Mouse (Mus musculus) limb, embryonic 15.5 days (tissue): ENCODE results near the gene Kif6. TPM values are rescaled to one million over a fixed set of nuclear protein-coding genes. Genes with fewer than 3 reads are reported as not detected.

ENCODE experiments used
- ATAC-seq: fragments of 200-750 bp; cut with Nextera tagmentation; 2 replicates; pipeline ENCODE4 v1.8.0; 2017; ENCODE audit warnings: low read depth, moderate TSS enrichment; ENCODE audit not compliant: insufficient number of reproducible peaks, low FRiP score, low TSS enrichment
- H3K27ac ChIP-seq: fragments of 300-500 bp; sonication (generic); 2 replicates; pipeline ENCODE4 v1.5.1; 2015; ENCODE audit warnings: moderate library complexity, mild to moderate bottlenecking, inconsistent platforms
- H3K27me3 ChIP-seq: fragments of 300-500 bp; sonication (generic); 2 replicates; pipeline ENCODE4 v1.6.1; 2015; ENCODE audit warnings: inconsistent platforms
- H3K36me3 ChIP-seq: fragments of 300-500 bp; sonication (generic); 2 replicates; pipeline ENCODE4 v1.6.1; 2015; ENCODE audit warnings: inconsistent platforms
- H3K4me1 ChIP-seq: fragments of 300-500 bp; sonication (generic); 2 replicates; pipeline ENCODE4 v1.6.1; 2015; ENCODE audit warnings: inconsistent platforms
- H3K4me2 ChIP-seq: fragments of 300-500 bp; sonication (generic); 2 replicates; pipeline ENCODE4 v1.6.1; 2015; ENCODE audit warnings: mild to moderate bottlenecking, inconsistent platforms
- H3K4me3 ChIP-seq: fragments of 300-500 bp; sonication (generic); 2 replicates; pipeline ENCODE4 v1.5.1; 2015; ENCODE audit warnings: mild to moderate bottlenecking, inconsistent platforms
- H3K9ac ChIP-seq: fragments of 300-500 bp; sonication (generic); 2 replicates; pipeline ENCODE4 v1.6.1; 2015; ENCODE audit warnings: inconsistent platforms
- H3K9me3 ChIP-seq: fragments of 300-500 bp; sonication (generic); 2 replicates; pipeline ENCODE4 v1.6.1; 2016; ENCODE audit warnings: inconsistent platforms
- WGBS: fragments of 180-500 bp; shearing (Covaris S2); methylation state at CpG from one replicate; pipeline ENCODE4 v1.1.7; 2015; 5-methylcytosine and 5-hydroxymethylcytosine counted together
- polyA plus RNA-seq: library from polyadenylated mRNA; unstranded; fragments of >200 nt; fragmentation: Nextera tagmentation; extraction: Ambion mirVana; gene quantifications from 2 replicates; pipeline ENCODE4 v1.2.1, GENCODE M21; 2015

The Kif6 gene
- polyA plus RNA-seq, 1 experiment from 2014 or later: 1.3 TPM

DNA sequence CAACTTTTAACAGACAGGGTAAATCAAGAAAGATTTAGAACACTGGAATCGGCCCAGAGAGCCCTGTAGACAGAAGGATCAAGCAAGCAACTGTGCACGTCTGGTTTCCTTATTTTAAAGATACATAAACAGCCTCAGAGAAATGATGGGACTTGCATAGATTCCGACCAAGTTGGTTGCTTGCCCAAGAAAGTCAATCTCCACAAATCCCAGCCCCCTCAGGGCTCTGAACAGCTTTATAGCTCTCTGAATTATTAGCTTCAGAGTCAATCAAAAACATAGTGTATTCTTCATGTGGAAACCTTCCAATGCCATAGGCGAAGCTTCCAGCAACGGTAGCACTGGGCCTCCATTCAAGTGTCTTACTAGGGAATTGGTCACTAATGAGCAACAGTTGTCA, 127.0 kb downstream of the Kif6 start:
- Histone ChIP-seq H3K4me3 (no peak overlapping the region), H3K9me3 (no peaks in the 10 kb centered on the region), H3K27ac (no peak overlapping the region), H3K36me3 (no peaks in the 10 kb centered on the region), H3K9ac (no peak overlapping the region), H3K27me3 (no peaks in the 10 kb centered on the region), H3K4me1 (peaks cover 26% of the 10 kb centered on the region), H3K4me2 (no peak overlapping the region)
- no peak for ATAC-seq
- WGBS: 25% methylated on average over 5 of the region's 5 CpGs

DNA sequence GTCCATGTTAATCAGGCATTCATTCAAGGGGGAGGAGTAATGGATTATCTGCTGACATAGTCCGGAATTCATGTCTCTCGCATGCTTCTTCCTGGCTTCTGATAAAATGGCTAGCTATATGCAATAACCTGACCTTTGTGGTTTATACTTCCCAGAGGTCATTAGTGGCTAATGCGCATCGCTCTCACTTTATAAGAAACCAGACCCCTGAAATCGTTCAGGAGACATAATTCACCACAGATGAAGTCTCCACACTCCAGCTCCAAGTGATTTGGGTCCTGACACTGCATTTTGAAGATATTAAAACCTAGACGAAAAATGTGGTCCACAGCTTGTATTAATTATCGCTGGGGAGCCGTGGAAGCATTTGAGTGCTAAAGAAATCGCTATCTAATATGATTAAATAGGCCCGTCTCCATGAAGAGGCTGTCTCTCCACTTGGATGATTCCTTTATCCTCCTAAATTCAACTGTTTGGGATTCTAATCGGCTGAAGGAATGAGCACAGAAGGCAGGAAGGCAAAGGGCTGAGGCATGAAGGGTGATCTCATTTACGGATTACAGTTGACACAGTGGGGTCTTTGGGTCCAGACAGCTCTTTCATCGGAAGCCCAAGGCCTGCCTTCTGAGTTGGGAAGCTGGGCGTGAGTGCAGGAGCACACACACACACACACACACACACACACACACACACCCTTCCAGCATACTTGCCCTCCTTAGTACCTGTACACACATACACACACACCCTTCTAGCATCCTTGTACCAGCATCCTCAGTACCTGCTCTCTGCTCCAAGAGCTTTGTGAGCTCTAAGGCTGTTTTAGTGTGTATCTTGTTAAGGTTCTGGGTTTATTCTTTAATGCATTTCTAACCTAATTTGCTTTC, 128.9 kb downstream of the Kif6 start:
- H3K9ac ChIP-seq: no peak overlapping the region
- no peaks in the 10 kb centered on the region for H3K36me3 ChIP-seq
- H3K9me3 ChIP-seq: no peaks in the 10 kb centered on the region
- H3K4me1 ChIP-seq: peaks cover 19% of the 10 kb centered on the region; the same call in 1 of the 2 replicates
- H3K27me3 ChIP-seq: no peaks in the 10 kb centered on the region
- WGBS: 43% methylated on average over 14 of the region's 14 CpGs
- no peak overlapping the region for H3K4me2 ChIP-seq
- ATAC-seq: no peak
- H3K4me3 ChIP-seq: no peak overlapping the region
- no peak overlapping the region for H3K27ac ChIP-seq

DNA sequence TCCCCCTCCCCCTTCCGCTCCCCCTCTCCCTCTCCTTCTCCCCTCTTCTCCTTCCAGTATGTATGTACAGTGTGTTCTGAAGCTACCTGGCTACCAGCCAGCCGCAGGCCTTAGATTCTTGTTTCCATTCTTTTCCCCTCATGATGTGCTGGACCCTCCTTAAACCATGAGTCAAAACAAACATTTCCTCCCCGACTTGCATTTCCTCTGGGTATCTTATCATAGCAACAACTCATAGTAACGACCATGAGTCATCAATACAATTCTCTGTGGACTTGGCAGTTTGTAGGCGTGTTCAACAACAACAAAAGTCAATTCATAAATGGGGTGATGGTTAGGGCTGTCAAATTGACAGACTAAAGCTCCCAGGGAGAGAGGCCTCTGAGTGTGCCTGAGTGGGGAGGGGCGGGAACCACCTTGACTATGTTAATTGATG, 136.0 kb downstream of the Kif6 start:
- H3K4me3 ChIP-seq: no peak overlapping the region
- H3K9ac ChIP-seq: no peak overlapping the region
- H3K27ac ChIP-seq: no peak overlapping the region
- no peaks in the 10 kb centered on the region for H3K36me3 ChIP-seq
- no peaks in the 10 kb centered on the region for H3K27me3 ChIP-seq
- WGBS: 68% methylated on average over 6 of the region's 6 CpGs
- H3K9me3 ChIP-seq: no peaks in the 10 kb centered on the region
- no peaks in the 10 kb centered on the region for H3K4me1 ChIP-seq
- H3K4me2 ChIP-seq: no peak overlapping the region
- no peak for ATAC-seq

DNA sequence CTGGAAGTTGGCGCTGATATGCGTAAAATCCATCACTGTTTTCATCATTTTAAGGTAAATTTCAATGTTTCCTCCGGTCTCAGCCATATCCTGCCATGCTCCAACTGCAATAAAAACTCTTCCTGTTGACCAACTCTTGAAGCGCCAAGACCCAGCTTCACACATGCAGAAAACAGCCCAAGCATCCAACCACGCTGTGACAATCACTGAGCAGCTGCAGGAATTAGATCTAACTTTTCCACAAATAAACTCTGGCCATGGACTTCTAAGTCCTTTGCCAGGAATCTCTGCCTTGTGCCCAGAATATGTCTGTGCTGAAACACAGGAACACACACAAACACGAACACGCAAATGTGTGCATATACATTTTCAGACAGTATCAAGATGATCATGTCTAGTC, 138.9 kb downstream of the Kif6 start:
- Histone ChIP-seq H3K36me3 (no peaks in the 10 kb centered on the region), H3K27me3 (no peaks in the 10 kb centered on the region), H3K4me2 (no peak overlapping the region), H3K4me1 (0 out of 2 replicates have a peak, but pooled peaks cover 3% of the 10 kb centered on the region), H3K9me3 (no peaks in the 10 kb centered on the region), H3K27ac (no peak overlapping the region), H3K4me3 (no peak overlapping the region), H3K9ac (no peak overlapping the region)
- ATAC-seq: no peak
- 89% methylated on average over 7 of the region's 7 CpGs for WGBS

DNA sequence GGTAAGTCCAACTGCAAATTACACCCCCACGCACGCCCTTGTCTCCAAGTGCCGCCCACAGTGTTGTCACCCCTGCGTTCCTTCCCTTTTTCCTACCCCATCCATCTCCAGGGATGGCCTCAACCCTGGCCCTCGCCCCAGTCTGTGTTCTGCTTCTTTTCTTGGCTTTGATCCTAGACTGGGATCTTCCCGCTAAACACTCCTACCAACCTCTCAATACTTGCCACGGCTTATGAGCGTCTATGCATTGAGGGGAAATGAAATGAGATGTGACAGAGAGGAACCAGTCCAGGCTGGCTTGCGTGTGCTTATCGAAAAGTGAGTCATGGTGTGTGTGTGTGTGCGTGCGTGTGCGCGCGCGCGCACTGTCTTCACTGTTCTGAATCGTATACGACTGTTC, 141.9 kb downstream of the Kif6 start:
- WGBS: 75% methylated on average over 19 of the region's 19 CpGs
- no peaks in the 10 kb centered on the region for H3K36me3 ChIP-seq
- H3K4me3 ChIP-seq: no peak overlapping the region
- peaks cover 10% of the 10 kb centered on the region for H3K4me1 ChIP-seq
- no peak overlapping the region for H3K27ac ChIP-seq
- ATAC-seq: no peak
- H3K27me3 ChIP-seq: no peaks in the 10 kb centered on the region
- no peak overlapping the region for H3K9ac ChIP-seq
- no peaks in the 10 kb centered on the region for H3K9me3 ChIP-seq
- no peak overlapping the region for H3K4me2 ChIP-seq

DNA sequence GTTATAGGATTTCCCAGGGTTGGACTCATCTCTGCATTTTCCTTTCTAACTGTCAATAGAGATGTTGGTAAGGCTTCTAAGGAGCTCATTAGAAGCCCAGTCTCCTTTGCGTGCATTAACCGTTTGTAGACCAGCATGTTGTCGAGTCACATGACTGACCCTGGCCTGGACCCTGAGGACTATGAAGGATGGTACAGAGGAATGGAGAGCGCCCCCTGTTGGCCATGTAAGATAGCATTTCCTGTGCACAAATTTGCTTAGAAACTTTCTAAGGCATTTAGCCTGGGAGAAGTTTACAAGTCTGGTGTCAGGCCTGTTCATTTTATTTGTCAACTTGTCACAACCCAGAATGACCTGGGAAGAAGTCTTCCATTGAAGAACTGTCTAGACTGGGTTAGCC, 144.1 kb downstream of the Kif6 start:
- Histone ChIP-seq H3K27me3 (no peaks in the 10 kb centered on the region), H3K27ac (no peak overlapping the region), H3K9ac (no peak overlapping the region), H3K4me3 (no peak overlapping the region), H3K4me2 (no peak overlapping the region), H3K9me3 (0 out of 2 replicates have a peak, but pooled peaks cover 5% of the 10 kb centered on the region), H3K36me3 (no peaks in the 10 kb centered on the region), H3K4me1 (peaks cover 10% of the 10 kb centered on the region)
- WGBS: 80% methylated on average over 4 of the region's 4 CpGs
- ATAC-seq: no peak

- H3K9me3 ChIP-seq: 0 out of 2 replicates have a peak, but pooled peaks cover 5% of the 10 kb centered on the region
- H3K36me3 ChIP-seq: no peaks in the 10 kb centered on the region
- WGBS: 53% methylated on average over 11 of the region's 11 CpGs
- no peaks in the 10 kb centered on the region for H3K27me3 ChIP-seq
- peak overlapping the region; percentile 65 for H3K27ac ChIP-seq
- no peak for ATAC-seq
- no peak overlapping the region for H3K9ac ChIP-seq
- H3K4me1 ChIP-seq: peaks cover 10% of the 10 kb centered on the region
- no peak overlapping the region for H3K4me2 ChIP-seq
- H3K4me3 ChIP-seq: no peak overlapping the region
Measured at GRCm38 (mm10) chr17:49761260-49761659, 146.3 kb downstream of the Kif6 start.

GRCm38 (mm10) chr17:49761838-49762237, 146.9 kb downstream of the Kif6 start:
- Histone ChIP-seq H3K4me3 (no peak overlapping the region), H3K9me3 (0 out of 2 replicates have a peak, but pooled peaks cover 5% of the 10 kb centered on the region), H3K27ac (peak overlapping the region; percentile 65), H3K36me3 (no peaks in the 10 kb centered on the region), H3K27me3 (no peaks in the 10 kb centered on the region), H3K4me2 (no peak overlapping the region), H3K9ac (no peak overlapping the region), H3K4me1 (peaks cover 8% of the 10 kb centered on the region)
- no peak for ATAC-seq
- 55% methylated on average over 8 of the region's 8 CpGs for WGBS

GRCm38 (mm10) chr17:49764963-49765362, 150.0 kb downstream of the Kif6 start:
- Histone ChIP-seq H3K27me3 (no peaks in the 10 kb centered on the region), H3K4me3 (no peak overlapping the region), H3K4me1 (peaks cover 7% of the 10 kb centered on the region), H3K36me3 (no peaks in the 10 kb centered on the region), H3K9ac (no peak overlapping the region), H3K4me2 (no peak overlapping the region), H3K27ac (no peak overlapping the region), H3K9me3 (0 out of 2 replicates have a peak, but pooled peaks cover 5% of the 10 kb centered on the region)
- no peak for ATAC-seq
- 60% methylated on average over 6 of the region's 6 CpGs for WGBS

DNA sequence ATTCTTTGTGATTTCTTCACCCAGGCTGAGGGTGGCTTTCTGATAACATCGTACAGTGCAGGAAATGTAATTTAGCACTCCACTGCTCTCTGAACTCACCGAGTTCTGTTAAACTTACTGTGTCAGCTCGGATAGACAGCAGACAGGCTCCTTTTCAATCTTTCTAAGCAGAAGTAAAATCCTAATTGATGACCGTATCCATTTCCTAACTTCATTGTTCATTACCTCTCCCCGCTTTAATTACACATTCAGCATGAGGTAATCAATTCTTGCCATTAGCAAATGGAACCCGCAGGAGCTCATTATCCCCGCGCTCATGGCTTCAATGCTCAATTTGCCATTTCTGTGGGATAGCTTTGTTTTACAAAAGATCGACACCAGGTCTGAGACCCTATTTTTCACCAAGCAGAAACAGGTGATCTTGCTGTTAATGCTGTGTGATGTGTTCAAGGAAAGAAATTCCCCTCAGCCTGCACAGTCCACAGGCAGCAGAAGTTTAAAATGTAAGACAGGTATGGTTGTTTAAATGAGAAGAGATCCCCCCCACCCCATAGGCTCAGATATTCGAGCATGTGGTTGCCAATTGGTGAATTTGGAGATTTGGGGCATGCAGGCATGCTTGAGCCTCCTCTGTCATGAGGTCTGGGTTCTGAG, 152.9 kb downstream of the Kif6 start:
- 30% methylated on average over 10 of the region's 10 CpGs for WGBS

DNA sequence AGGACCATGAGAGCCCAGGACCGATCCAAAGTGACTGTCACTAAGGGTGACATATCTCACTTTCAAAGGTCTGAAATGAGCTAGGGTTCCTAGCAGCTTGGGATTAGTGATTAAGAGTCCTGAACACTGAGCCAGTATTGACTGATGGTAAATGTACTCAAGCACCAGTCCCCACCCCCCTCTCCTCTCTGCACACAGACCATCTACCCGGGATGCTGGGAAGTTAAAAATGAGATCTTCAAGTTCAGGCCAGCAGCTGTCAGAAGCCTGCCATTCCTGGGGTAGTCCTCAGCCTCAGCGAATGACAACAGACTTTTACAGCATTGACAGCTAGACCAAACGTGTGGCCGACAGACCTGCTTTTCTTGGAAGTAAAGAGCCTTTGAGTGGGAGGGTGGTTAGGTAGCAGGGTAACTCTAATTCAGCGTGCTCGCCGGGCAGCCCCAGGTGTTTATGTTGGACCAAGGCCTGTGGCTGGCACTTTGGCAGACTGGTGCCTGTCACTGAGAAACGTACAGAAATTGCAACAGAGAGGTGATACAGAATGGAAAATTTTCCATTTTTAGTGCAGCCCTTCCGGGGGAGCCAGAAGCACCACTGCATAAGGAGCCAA, 156.9 kb downstream of the Kif6 start:
- Histone ChIP-seq H3K4me1 (peaks cover 18% of the 10 kb centered on the region), H3K9me3 (no peaks in the 10 kb centered on the region), H3K9ac (no peak overlapping the region), H3K27ac (peak overlapping the region; percentile 48), H3K27me3 (no peaks in the 10 kb centered on the region), H3K4me2 (no peak overlapping the region), H3K36me3 (no peaks in the 10 kb centered on the region), H3K4me3 (no peak overlapping the region)
- 30% methylated on average over 10 of the region's 10 CpGs for WGBS
- peak; percentile 80 for ATAC-seq

More for the DNA sequence above, 152.9 kb downstream of the Kif6 start:
- H3K27ac ChIP-seq: no peak overlapping the region
- H3K27me3 ChIP-seq: no peaks in the 10 kb centered on the region
- no peak for ATAC-seq
- no peak overlapping the region for H3K4me2 ChIP-seq
- no peak overlapping the region for H3K9ac ChIP-seq
- H3K36me3 ChIP-seq: no peaks in the 10 kb centered on the region
- no peak overlapping the region for H3K4me3 ChIP-seq
- 0 out of 2 replicates have a peak, but pooled peaks cover 5% of the 10 kb centered on the region for H3K9me3 ChIP-seq
- H3K4me1 ChIP-seq: peaks cover 9% of the 10 kb centered on the region; the same call in 1 of the 2 replicates
